Mouse (Mus musculus) yolk sac, embryonic 10.5 days (tissue): ENCODE measurements around the gene Igdcc3.
A peak's percentile ranks its signal among the peaks of the same experiment; 100 is the strongest.

Source experiments
- DNase-seq: peaks from one replicate; pipeline ENCODE4 v3.0.0-alpha.2; 2017; ENCODE audit warnings: low spot score

Gene Igdcc3

GRCm38 (mm10) chr9:65140936-65141305 lies at the start of gene Igdcc3:
TSS of gene Igdcc3 (plus strand) at chr9:65141189.
- peak; percentile 78 for DNase-seq

GRCm38 (mm10) chr9:65094237-65094636 lies 46.8 kb upstream of the Igdcc3 start:
- DNase-seq, result peak; percentile 31

GRCm38 (mm10) chr9:65100991-65101685 lies 39.9 kb upstream of the Igdcc3 start, which contains the start of gene Igdcc4:
TSS of gene Igdcc4 (plus strand) at chr9:65101486.
- DNase-seq, result no peak

GRCm38 (mm10) chr9:65101686-65102376 lies 39.2 kb upstream of the Igdcc3 start:
- peak; percentile 21 for DNase-seq

- DNase-seq, result peak; percentile 70
Measured at GRCm38 (mm10) chr9:65102377-65103172, 38.4 kb upstream of the Igdcc3 start.

- DNase-seq, result no peak
Measured at GRCm38 (mm10) chr9:65103173-65103752, 37.7 kb upstream of the Igdcc3 start.

- no peak for DNase-seq
Measured at GRCm38 (mm10) chr9:65106821-65107220, 34.2 kb upstream of the Igdcc3 start.

GRCm38 (mm10) chr9:65107893-65108292 lies 33.1 kb upstream of the Igdcc3 start:
- no peak for DNase-seq

GRCm38 (mm10) chr9:65109132-65110072 lies 31.6 kb upstream of the Igdcc3 start:
- DNase-seq, result peak; percentile 39

GRCm38 (mm10) chr9:65111698-65112097 lies 29.3 kb upstream of the Igdcc3 start:
- DNase-seq, result no peak

- no peak for DNase-seq
Measured at GRCm38 (mm10) chr9:65113694-65114093, 27.3 kb upstream of the Igdcc3 start.

- DNase-seq, result no peak
Measured at GRCm38 (mm10) chr9:65115891-65116290, 25.1 kb upstream of the Igdcc3 start.

- DNase-seq, result no peak
Measured at GRCm38 (mm10) chr9:65117516-65117915, 23.5 kb upstream of the Igdcc3 start.

- peak; percentile 56 for DNase-seq
Measured at GRCm38 (mm10) chr9:65120935-65121334, 20.1 kb upstream of the Igdcc3 start.

- no peak for DNase-seq
Measured at GRCm38 (mm10) chr9:65122545-65122944, 18.4 kb upstream of the Igdcc3 start.

- DNase-seq, result peak; percentile 60
Measured at GRCm38 (mm10) chr9:65123552-65124168, 17.3 kb upstream of the Igdcc3 start.

- peak; percentile 50 for DNase-seq
Measured at GRCm38 (mm10) chr9:65128123-65128815, 12.7 kb upstream of the Igdcc3 start.

GRCm38 (mm10) chr9:65131717-65132116 lies 9.3 kb upstream of the Igdcc3 start:
- no peak for DNase-seq

GRCm38 (mm10) chr9:65133739-65134138 lies 7.2 kb upstream of the Igdcc3 start:
- DNase-seq, result peak; percentile 71

GRCm38 (mm10) chr9:65135126-65135525 lies 5.9 kb upstream of the Igdcc3 start:
- no peak for DNase-seq
